ENCODE assay signal across 25 mouse cellular contexts in genomic region chr5:86102176-86102575, GRCm38 (mm10). TPM values are rescaled to one million over a fixed set of nuclear protein-coding genes. Genes with fewer than 3 reads are reported as not detected.
DNase-seq lines count a peak whose midpoint lies in the region; ATAC-seq and TF ChIP-seq lines count a peak whose summit lies in the region.
"Had no signal": no experiment of that assay in that cellular context is flagged by ENCODE, and none has a peak within 500 bp of the region (broad histone marks: within the 10 kb centered on the region; RNA-seq: fewer than 3 reads in every experiment).

No protein-coding gene starts in this region.

- no peak for TF ChIP-seq CTCF in forebrain, postnatal 0 days (IDR thresholded peaks at IDR 0.05; ENCODE audit: low read depth)
- TF ChIP-seq CTCF in hindbrain, postnatal 0 days (IDR thresholded peaks at IDR 0.05; ENCODE audit: low read depth): no peak
- no peak for TF ChIP-seq CTCF in midbrain, postnatal 0 days (IDR thresholded peaks at IDR 0.05)

- peak; percentile 53; the same call in 1 of the 2 replicates for ATAC-seq in forebrain, embryonic 13.5 days
- ATAC-seq in forebrain, embryonic 14.5 days: no peak
- 0 out of 2 replicates have a peak, but pooled peaks have one; percentile 8 for ATAC-seq in forebrain, postnatal 0 days
- 0 out of 2 replicates have a peak, but pooled peaks have one; percentile 21 for ATAC-seq in hindbrain, postnatal 0 days
- ATAC-seq in hindbrain, embryonic 11.5 days (ENCODE audit: low FRiP score): no peak
- ATAC-seq in midbrain, embryonic 13.5 days: peak; percentile 45; the same call in 1 of the 2 replicates
- ATAC-seq in midbrain, postnatal 0 days (ENCODE audit: low FRiP score): no peak
- ATAC-seq: activated CD4-positive, CD25-positive, alpha-beta regulatory T cell, adult 4 months; CD4-positive, CD25-positive, alpha-beta regulatory T cell, adult 4 months; forebrain, embryonic 16.5 days; Patski had no signal

- H3K27ac ChIP-seq in forebrain, embryonic 13.5 days: no peak overlapping the region
- H3K27ac ChIP-seq in forebrain, embryonic 14.5 days (ENCODE audit: low read depth, low read length): no peak overlapping the region
- H3K27ac ChIP-seq in forebrain, postnatal 0 days (ENCODE audit: low read depth, low read length): no peak overlapping the region
- H3K27ac ChIP-seq in forebrain, embryonic 10.5 days: no peak overlapping the region
- no peak overlapping the region for H3K27ac ChIP-seq in hindbrain, postnatal 0 days
- no peak overlapping the region for H3K27ac ChIP-seq in hindbrain, embryonic 11.5 days (ENCODE audit: low read depth, low read length)
- no peak overlapping the region for H3K27ac ChIP-seq in midbrain, embryonic 13.5 days
- no peak overlapping the region for H3K27ac ChIP-seq in midbrain, postnatal 0 days (ENCODE audit: low read depth, low read length)
- H3K27ac ChIP-seq: embryonic facial prominence, embryonic 10.5 days; embryonic facial prominence, embryonic 12.5 days had no signal

- H3K4me2 ChIP-seq in forebrain, embryonic 13.5 days: no peak overlapping the region
- no peak overlapping the region for H3K4me2 ChIP-seq in forebrain, embryonic 14.5 days (ENCODE audit: low read length)
- no peak overlapping the region for H3K4me2 ChIP-seq in forebrain, postnatal 0 days (ENCODE audit: low read depth)
- H3K4me2 ChIP-seq in hindbrain, postnatal 0 days (ENCODE audit: low read depth, low read length): no peak overlapping the region
- no peak overlapping the region for H3K4me2 ChIP-seq in hindbrain, embryonic 11.5 days (replicated peaks; ENCODE audit: low read depth, low read length)
- H3K4me2 ChIP-seq in midbrain, embryonic 13.5 days (replicated peaks): no peak overlapping the region
- no peak overlapping the region for H3K4me2 ChIP-seq in midbrain, postnatal 0 days (ENCODE audit: low read depth, low read length, poor library complexity, severe bottlenecking)
- H3K4me2 ChIP-seq: embryonic facial prominence, embryonic 12.5 days had no signal

- H3K9me3 ChIP-seq in forebrain, embryonic 13.5 days (replicated peaks): no peaks in the 10 kb centered on the region
- no peaks in the 10 kb centered on the region for H3K9me3 ChIP-seq in forebrain, embryonic 14.5 days (replicated peaks; ENCODE audit: control insufficient read depth, low read length)
- H3K9me3 ChIP-seq in forebrain, postnatal 0 days (ENCODE audit: low read length): no peaks in the 10 kb centered on the region
- H3K9me3 ChIP-seq in forebrain, embryonic 10.5 days: no peaks in the 10 kb centered on the region
- no peaks in the 10 kb centered on the region for H3K9me3 ChIP-seq in hindbrain, postnatal 0 days (ENCODE audit: low read length)
- no peaks in the 10 kb centered on the region for H3K9me3 ChIP-seq in hindbrain, embryonic 11.5 days (ENCODE audit: control insufficient read depth, low read length)
- no peaks in the 10 kb centered on the region for H3K9me3 ChIP-seq in midbrain, embryonic 13.5 days
- no peaks in the 10 kb centered on the region for H3K9me3 ChIP-seq in midbrain, postnatal 0 days (ENCODE audit: low read length)
- H3K9me3 ChIP-seq: embryonic facial prominence, embryonic 10.5 days; embryonic facial prominence, embryonic 12.5 days; G1E had no signal

- H3K4me1 ChIP-seq in forebrain, embryonic 13.5 days: no peaks in the 10 kb centered on the region
- H3K4me1 ChIP-seq in forebrain, embryonic 14.5 days (ENCODE audit: control insufficient read depth, insufficient read depth, low read length): no peaks in the 10 kb centered on the region
- H3K4me1 ChIP-seq in forebrain, postnatal 0 days (ENCODE audit: insufficient read depth): no peaks in the 10 kb centered on the region
- no peaks in the 10 kb centered on the region for H3K4me1 ChIP-seq in forebrain, embryonic 10.5 days
- no peaks in the 10 kb centered on the region for H3K4me1 ChIP-seq in hindbrain, postnatal 0 days (ENCODE audit: insufficient read depth, low read length)
- H3K4me1 ChIP-seq in hindbrain, embryonic 11.5 days (replicated peaks; ENCODE audit: control insufficient read depth, insufficient read depth, low read length): no peaks in the 10 kb centered on the region
- no peaks in the 10 kb centered on the region for H3K4me1 ChIP-seq in midbrain, embryonic 13.5 days (replicated peaks)
- H3K4me1 ChIP-seq in midbrain, postnatal 0 days (ENCODE audit: insufficient read depth, low read length): no peaks in the 10 kb centered on the region
- H3K4me1 ChIP-seq: embryonic facial prominence, embryonic 10.5 days; embryonic facial prominence, embryonic 12.5 days had no signal

- H3K36me3 ChIP-seq in forebrain, embryonic 13.5 days (ENCODE audit: poor library complexity, severe bottlenecking): peaks cover 3% of the 10 kb centered on the region; the same call in 1 of the 2 replicates
- H3K36me3 ChIP-seq in forebrain, embryonic 14.5 days (ENCODE audit: control insufficient read depth, insufficient read depth, low read length): 0 out of 2 replicates have a peak, but pooled peaks cover 2% of the 10 kb centered on the region
- H3K36me3 ChIP-seq in forebrain, postnatal 0 days (ENCODE audit: insufficient read depth): no peaks in the 10 kb centered on the region
- H3K36me3 ChIP-seq in forebrain, embryonic 10.5 days (replicated peaks): peaks cover 3% of the 10 kb centered on the region
- no peaks in the 10 kb centered on the region for H3K36me3 ChIP-seq in hindbrain, postnatal 0 days (ENCODE audit: insufficient read depth, low read length)
- H3K36me3 ChIP-seq in hindbrain, embryonic 11.5 days (ENCODE audit: control insufficient read depth, insufficient read depth, low read length): no peaks in the 10 kb centered on the region
- H3K36me3 ChIP-seq in midbrain, embryonic 13.5 days: peaks cover 6% of the 10 kb centered on the region
- H3K36me3 ChIP-seq in midbrain, postnatal 0 days (ENCODE audit: insufficient read depth, low read length): no peaks in the 10 kb centered on the region; the same call in 1 of the 2 replicates
- H3K36me3 ChIP-seq: embryonic facial prominence, embryonic 12.5 days; G1E had no signal

- H3K4me3 ChIP-seq in forebrain, embryonic 13.5 days: no peak overlapping the region
- H3K4me3 ChIP-seq in forebrain, embryonic 14.5 days (ENCODE audit: low read depth, low read length): no peak overlapping the region
- no peak overlapping the region for H3K4me3 ChIP-seq in forebrain, postnatal 0 days (ENCODE audit: low read depth, low read length)
- no peak overlapping the region for H3K4me3 ChIP-seq in forebrain, embryonic 10.5 days
- no peak overlapping the region for H3K4me3 ChIP-seq in hindbrain, postnatal 0 days (ENCODE audit: low read length)
- H3K4me3 ChIP-seq in hindbrain, embryonic 11.5 days (ENCODE audit: low read depth, low read length): no peak overlapping the region
- no peak overlapping the region for H3K4me3 ChIP-seq in midbrain, embryonic 13.5 days (replicated peaks)
- no peak overlapping the region for H3K4me3 ChIP-seq in midbrain, postnatal 0 days (ENCODE audit: low read depth, low read length)
- H3K4me3 ChIP-seq: embryonic facial prominence, embryonic 10.5 days; embryonic facial prominence, embryonic 12.5 days had no signal

- 92% methylated on average over 2 of the region's 2 CpGs for WGBS in forebrain, embryonic 13.5 days
- 94% methylated on average over 2 of the region's 2 CpGs for WGBS in forebrain, embryonic 14.5 days
- 100% methylated on average over 2 of the region's 2 CpGs for WGBS in forebrain, postnatal 0 days
- WGBS in forebrain, embryonic 10.5 days: 95% methylated on average over 2 of the region's 2 CpGs
- WGBS in hindbrain, postnatal 0 days: 95% methylated on average over 2 of the region's 2 CpGs
- WGBS in hindbrain, embryonic 11.5 days: 96% methylated on average over 2 of the region's 2 CpGs
- WGBS in midbrain, embryonic 13.5 days: 100% methylated on average over 2 of the region's 2 CpGs
- 90% methylated on average over 2 of the region's 2 CpGs for WGBS in midbrain, postnatal 0 days

- H3K9ac ChIP-seq in forebrain, embryonic 13.5 days: no peak overlapping the region
- no peak overlapping the region for H3K9ac ChIP-seq in forebrain, embryonic 14.5 days (ENCODE audit: low read length)
- H3K9ac ChIP-seq in forebrain, postnatal 0 days: no peak overlapping the region
- H3K9ac ChIP-seq in hindbrain, postnatal 0 days (replicated peaks; ENCODE audit: low read length): no peak overlapping the region
- H3K9ac ChIP-seq in hindbrain, embryonic 11.5 days (ENCODE audit: low read depth, low read length): no peak overlapping the region
- no peak overlapping the region for H3K9ac ChIP-seq in midbrain, embryonic 13.5 days (replicated peaks)
- H3K9ac ChIP-seq in midbrain, postnatal 0 days (replicated peaks; ENCODE audit: low read length, poor library complexity, severe bottlenecking): no peak overlapping the region
- H3K9ac ChIP-seq: embryonic facial prominence, embryonic 12.5 days had no signal

- DNase-seq in forebrain, embryonic 14.5 days (ENCODE audit: low spot score): no peak
- DNase-seq in forebrain, postnatal 0 days: no peak
- no peak for DNase-seq in forebrain, embryonic 10.5 days (ENCODE audit: extremely low spot score, low spot score)
- DNase-seq in hindbrain, postnatal 0 days (ENCODE audit: low spot score): no peak
- DNase-seq in hindbrain, embryonic 11.5 days (ENCODE audit: low spot score): no peak
- no peak for DNase-seq in midbrain, postnatal 0 days (ENCODE audit: low spot score)
- DNase-seq: adrenal gland, adult 8-10 months; adrenal gland, postnatal 14 days; adrenal gland, postnatal 36 days; B cell, adult 2 months; cerebellum, adult 11-12 months; cerebellum, adult 2 months; cerebellum, adult 9-10 months; cerebellum, postnatal 10 days; cerebellum, postnatal 25 days had no signal

- no peaks in the 10 kb centered on the region for H3K27me3 ChIP-seq in forebrain, embryonic 13.5 days
- no peaks in the 10 kb centered on the region for H3K27me3 ChIP-seq in forebrain, embryonic 14.5 days (replicated peaks; ENCODE audit: control insufficient read depth, insufficient read depth, low read length)
- no peaks in the 10 kb centered on the region for H3K27me3 ChIP-seq in forebrain, postnatal 0 days (ENCODE audit: insufficient read depth, low read length)
- no peaks in the 10 kb centered on the region for H3K27me3 ChIP-seq in forebrain, embryonic 10.5 days (ENCODE audit: poor library complexity, severe bottlenecking)
- H3K27me3 ChIP-seq in hindbrain, postnatal 0 days (ENCODE audit: insufficient read depth, low read length): no peaks in the 10 kb centered on the region
- no peaks in the 10 kb centered on the region for H3K27me3 ChIP-seq in hindbrain, embryonic 11.5 days (ENCODE audit: control insufficient read depth, insufficient read depth, low read length)
- no peaks in the 10 kb centered on the region for H3K27me3 ChIP-seq in midbrain, embryonic 13.5 days
- H3K27me3 ChIP-seq in midbrain, postnatal 0 days (ENCODE audit: insufficient read depth, low read length): no peaks in the 10 kb centered on the region
- H3K27me3 ChIP-seq: CH12.LX; embryonic facial prominence, embryonic 12.5 days; Patski had no signal

RNA-seq across cellular contexts. Expression of gene Stap1, which starts 30.6 kb away (rescaled TPM):
- polyA plus RNA-seq in forebrain, embryonic 13.5 days (2015; fragmentation: Nextera tagmentation; extraction: Ambion mirVana): 0.23 and 0.24 TPM in 2 replicates
- 0.12 and 0.14 TPM in 2 replicates for polyA plus RNA-seq in forebrain, embryonic 14.5 days (2014; fragmentation: Nextera tagmentation; extraction: Ambion mirVana)
- total RNA-seq in forebrain, postnatal 0 days (2014; rRNA removed): 0.05 TPM in 1 of 2 replicates, not detected in the other
- 0.15 and 0.53 TPM in 2 replicates for polyA plus RNA-seq in forebrain, postnatal 0 days (2015; fragmentation: Nextera tagmentation; extraction: Ambion mirVana)
- polyA plus RNA-seq in forebrain, embryonic 10.5 days (2016; fragmentation: Nextera tagmentation; extraction: Ambion mirVana): 0.06 and 0.09 TPM in 2 replicates
- not detected in 2 replicates for total RNA-seq in hindbrain, postnatal 0 days (2014; rRNA removed)
- polyA plus RNA-seq in hindbrain, postnatal 0 days (2015; fragmentation: Nextera tagmentation; extraction: Ambion mirVana): 0.86 and 1.1 TPM in 2 replicates
- 0.57 and 0.66 TPM in 2 replicates for polyA plus RNA-seq in hindbrain, embryonic 11.5 days (2014; fragmentation: Nextera tagmentation; extraction: Ambion mirVana)
- 0.28 and 0.31 TPM in 2 replicates for polyA plus RNA-seq in midbrain, embryonic 13.5 days (2015; fragmentation: Nextera tagmentation; extraction: Ambion mirVana)
- total RNA-seq in midbrain, postnatal 0 days (2014; rRNA removed): not detected in 2 replicates
- polyA plus RNA-seq in midbrain, postnatal 0 days (2015; fragmentation: Nextera tagmentation; extraction: Ambion mirVana): 0.64 and 0.93 TPM in 2 replicates
- polyA plus RNA-seq: cerebellum, adult 2 months; embryonic facial prominence, embryonic 10.5 days; Patski had no signal

RNA-seq across cellular contexts. Expression of gene Cenpc1, which starts 36.8 kb away (rescaled TPM):
- polyA plus RNA-seq in forebrain, embryonic 13.5 days (2015; fragmentation: Nextera tagmentation; extraction: Ambion mirVana): 49.5 and 51.6 TPM in 2 replicates
- polyA plus RNA-seq in forebrain, embryonic 14.5 days (2014; fragmentation: Nextera tagmentation; extraction: Ambion mirVana): 36.3 and 43.2 TPM in 2 replicates
- total RNA-seq in forebrain, postnatal 0 days (2014; rRNA removed): 29.1 and 30.4 TPM in 2 replicates
- polyA plus RNA-seq in forebrain, postnatal 0 days (2015; fragmentation: Nextera tagmentation; extraction: Ambion mirVana): 17.6 and 22.9 TPM in 2 replicates
- 36.9 and 38.9 TPM in 2 replicates for polyA plus RNA-seq in forebrain, embryonic 10.5 days (2016; fragmentation: Nextera tagmentation; extraction: Ambion mirVana)
- total RNA-seq in hindbrain, postnatal 0 days (2014; rRNA removed): 17.8 and 18.2 TPM in 2 replicates
- polyA plus RNA-seq in hindbrain, postnatal 0 days (2015; fragmentation: Nextera tagmentation; extraction: Ambion mirVana): 24.3 and 26.6 TPM in 2 replicates
- polyA plus RNA-seq in hindbrain, embryonic 11.5 days (2014; fragmentation: Nextera tagmentation; extraction: Ambion mirVana): 50.4 and 52.1 TPM in 2 replicates
- polyA plus RNA-seq in midbrain, embryonic 13.5 days (2015; fragmentation: Nextera tagmentation; extraction: Ambion mirVana): 42.7 and 43.0 TPM in 2 replicates
- total RNA-seq in midbrain, postnatal 0 days (2014; rRNA removed): 19.1 and 24.2 TPM in 2 replicates
- polyA plus RNA-seq in midbrain, postnatal 0 days (2015; fragmentation: Nextera tagmentation; extraction: Ambion mirVana): 22.3 and 23.5 TPM in 2 replicates

Comparison
In these comparisons a context has a peak if more than half of its experiments do, and no peak if none do; other contexts are left out.
1. ATAC-seq: peak in forebrain, embryonic 13.5 days (single experiment), forebrain, postnatal 0 days (single experiment), hindbrain, postnatal 0 days (single experiment) and midbrain, embryonic 13.5 days (single experiment); none in forebrain, embryonic 14.5 days (single experiment), hindbrain, embryonic 11.5 days (single experiment) and midbrain, postnatal 0 days (single experiment).